Mouse (Mus musculus): Measurements from ENCODE around the gene Prkch.

- TF ChIP-seq CTCF (IDR thresholded peaks at IDR 0.05; ENCODE audit: low read depth) (no peak), EP300 (IDR thresholded peaks at IDR 0.05; ENCODE audit: low read depth) (no peak)
Observed at GRCm38 (mm10) chr12:73746072-73746471, 161.5 kb downstream of the Prkch start.
